Mouse (Mus musculus) urinary bladder, adult 18-20 months (tissue): Measurements from ENCODE around the gene Cd53.
A peak's percentile ranks its signal among the peaks of the same experiment; 100 is the strongest.

Experiments used
- DNase-seq, 2 experiments: peaks; one replicate each; pipeline ENCODE4 v3.0.0; 2022; ENCODE audit warnings: low spot score in 2 of 2, mixed read lengths in 2 of 2

The Cd53 gene

GRCm38 (mm10) chr3:106789930-106790329, at the start of gene Cd53:
Gene Cd53, minus strand, starts transcription at chr3:106790149.
- no peak for DNase-seq

- DNase-seq, result no peak
Measured at GRCm38 (mm10) chr3:106832107-106832506, 42.2 kb upstream of the Cd53 start.

GRCm38 (mm10) chr3:106826187-106826586, 36.2 kb upstream of the Cd53 start, which contains the start of gene Olfr266:
Gene Olfr266, minus strand, starts transcription at chr3:106826287.
- DNase-seq, result no peak

GRCm38 (mm10) chr3:106817676-106818075, 27.7 kb upstream of the Cd53 start:
- DNase-seq, result no peak

GRCm38 (mm10) chr3:106808972-106809695, 19.2 kb upstream of the Cd53 start:
- no peak for DNase-seq

- no peak for DNase-seq
Measured at GRCm38 (mm10) chr3:106798079-106798478, 8.1 kb upstream of the Cd53 start.

GRCm38 (mm10) chr3:106788440-106788887, 1.5 kb downstream of the Cd53 start:
- DNase-seq, result peak in 1 of 2 experiments; percentile 35

GRCm38 (mm10) chr3:106787972-106788371, 2.0 kb downstream of the Cd53 start:
- no peak for DNase-seq

GRCm38 (mm10) chr3:106785130-106785529, 4.8 kb downstream of the Cd53 start:
- no peak for DNase-seq

GRCm38 (mm10) chr3:106771834-106772233, 18.1 kb downstream of the Cd53 start:
- no peak for DNase-seq

GRCm38 (mm10) chr3:106755898-106756297, 34.1 kb downstream of the Cd53 start:
- DNase-seq, result no peak

- peak; percentile 74 to 87 for DNase-seq
Measured at GRCm38 (mm10) chr3:106722028-106722945, 67.7 kb downstream of the Cd53 start.

GRCm38 (mm10) chr3:106721397-106722027, 68.4 kb downstream of the Cd53 start:
- peak in 1 of 2 experiments; percentile 95 for DNase-seq
